Mouse (Mus musculus) embryonic facial prominence, embryonic 13.5 days (tissue): ENCODE data around the gene Optn. TPM values are rescaled to one million over a fixed set of nuclear protein-coding genes. Genes with fewer than 3 reads are reported as not detected.

Experiments used
- polyA plus RNA-seq: library from polyadenylated mRNA; unstranded; fragments of >200 nt; fragmentation: Nextera tagmentation; extraction: Ambion mirVana; gene quantifications from 2 replicates; pipeline ENCODE4 v1.2.1, GENCODE M21; 2015

Optn gene
- polyA plus RNA-seq, 1 experiment from 2014 or later = 5.6 TPM

Other genes starting within 250 kb of the Optn start
- 94.4 and 111 TPM in 2 replicates for gene Sephs1, start 182.5 kb downstream of the Optn start, polyA plus RNA-seq
- gene Phyh, start 145.0 kb downstream of the Optn start, polyA plus RNA-seq = 50.9 and 56.8 TPM in 2 replicates
- gene Ucma, start 87.9 kb downstream of the Optn start, polyA plus RNA-seq = 0.69 and 0.98 TPM in 2 replicates
- gene Mcm10, start 51.3 kb downstream of the Optn start, polyA plus RNA-seq = 31.8 and 34.0 TPM in 2 replicates
- 26.6 and 38.3 TPM in 2 replicates for gene Ccdc3, start 73.7 kb upstream of the Optn start, polyA plus RNA-seq